Mouse (Mus musculus) embryonic facial prominence, embryonic 11.5 days (tissue): ENCODE measurements around the gene Ccdc7a. TPM values are rescaled to one million over a fixed set of nuclear protein-coding genes. Genes with fewer than 3 reads are reported as not detected.
A peak's percentile ranks its signal among the peaks of the same experiment; 100 is the strongest.

Source experiments
- ATAC-seq: fragments of 200-750 bp; cut with Nextera tagmentation; replicated peaks from 2 replicates; pipeline ENCODE4 v1.8.0; 2017; ENCODE audit warnings: low read depth; ENCODE audit not compliant: insufficient number of reproducible peaks, low FRiP score, low TSS enrichment
- DNase-seq: peaks from one replicate; pipeline ENCODE4 v3.0.0-alpha.2; 2015; ENCODE audit warnings: low spot score
- H3K27ac ChIP-seq: fragments of 300-500 bp; sonication (generic); replicated peaks from 2 replicates; pipeline ENCODE4 v1.5.1; 2014; ENCODE audit warnings: mild to moderate bottlenecking, low read depth, low read length, control low read depth
- H3K27me3 ChIP-seq: fragments of 300-500 bp; sonication (generic); 2 replicates; pipeline ENCODE4 v1.6.1; 2014; ENCODE audit warnings: mild to moderate bottlenecking, low read length, moderate library complexity, mixed read lengths; ENCODE audit not compliant: control insufficient read depth, insufficient read depth
- H3K36me3 ChIP-seq: fragments of 300-500 bp; sonication (generic); replicated peaks from 2 replicates; pipeline ENCODE4 v1.6.1; 2014; ENCODE audit warnings: low read depth, mild to moderate bottlenecking, low read length, moderate library complexity, mixed read lengths; ENCODE audit not compliant: control insufficient read depth, insufficient read depth
- H3K4me1 ChIP-seq: fragments of 300-500 bp; sonication (generic); 2 replicates; pipeline ENCODE4 v1.6.1; 2014; ENCODE audit warnings: low read length, mixed read lengths; ENCODE audit not compliant: control insufficient read depth, insufficient read depth
- H3K4me2 ChIP-seq: fragments of 300-500 bp; sonication (generic); 2 replicates; pipeline ENCODE4 v1.6.1; 2014; ENCODE audit warnings: low read depth, mild to moderate bottlenecking, control low read depth, low read length, moderate library complexity
- H3K4me3 ChIP-seq: fragments of 300-500 bp; sonication (generic); 2 replicates; pipeline ENCODE4 v1.5.1; 2014; ENCODE audit warnings: low read depth, low read length, control low read depth
- H3K9ac ChIP-seq: fragments of 300-500 bp; sonication (generic); replicated peaks from 2 replicates; pipeline ENCODE4 v1.6.1; 2014; ENCODE audit warnings: mild to moderate bottlenecking, control low read depth, low read length
- H3K9me3 ChIP-seq: fragments of 300-500 bp; sonication (generic); replicated peaks from 2 replicates; pipeline ENCODE4 v1.6.1; 2016; ENCODE audit warnings: mild to moderate bottlenecking, low read length, inconsistent platforms, mixed read lengths; ENCODE audit not compliant: control insufficient read depth
- WGBS: fragments of 180-500 bp; shearing (Covaris S2); extraction: QIAGEN DNeasy Blood & Tissue Kit; methylation state at CpG from one replicate; pipeline ENCODE4 v1.1.7; 2014; 5-methylcytosine and 5-hydroxymethylcytosine counted together
- polyA plus RNA-seq: library from polyadenylated mRNA; unstranded; fragments of >200 nt; fragmentation: Nextera tagmentation; extraction: Ambion mirVana; gene quantifications from 2 replicates; pipeline ENCODE4 v1.2.1, GENCODE M21; 2014

Gene Ccdc7a
- polyA plus RNA-seq, 1 experiment from 2014 or later = not detected

DNA sequence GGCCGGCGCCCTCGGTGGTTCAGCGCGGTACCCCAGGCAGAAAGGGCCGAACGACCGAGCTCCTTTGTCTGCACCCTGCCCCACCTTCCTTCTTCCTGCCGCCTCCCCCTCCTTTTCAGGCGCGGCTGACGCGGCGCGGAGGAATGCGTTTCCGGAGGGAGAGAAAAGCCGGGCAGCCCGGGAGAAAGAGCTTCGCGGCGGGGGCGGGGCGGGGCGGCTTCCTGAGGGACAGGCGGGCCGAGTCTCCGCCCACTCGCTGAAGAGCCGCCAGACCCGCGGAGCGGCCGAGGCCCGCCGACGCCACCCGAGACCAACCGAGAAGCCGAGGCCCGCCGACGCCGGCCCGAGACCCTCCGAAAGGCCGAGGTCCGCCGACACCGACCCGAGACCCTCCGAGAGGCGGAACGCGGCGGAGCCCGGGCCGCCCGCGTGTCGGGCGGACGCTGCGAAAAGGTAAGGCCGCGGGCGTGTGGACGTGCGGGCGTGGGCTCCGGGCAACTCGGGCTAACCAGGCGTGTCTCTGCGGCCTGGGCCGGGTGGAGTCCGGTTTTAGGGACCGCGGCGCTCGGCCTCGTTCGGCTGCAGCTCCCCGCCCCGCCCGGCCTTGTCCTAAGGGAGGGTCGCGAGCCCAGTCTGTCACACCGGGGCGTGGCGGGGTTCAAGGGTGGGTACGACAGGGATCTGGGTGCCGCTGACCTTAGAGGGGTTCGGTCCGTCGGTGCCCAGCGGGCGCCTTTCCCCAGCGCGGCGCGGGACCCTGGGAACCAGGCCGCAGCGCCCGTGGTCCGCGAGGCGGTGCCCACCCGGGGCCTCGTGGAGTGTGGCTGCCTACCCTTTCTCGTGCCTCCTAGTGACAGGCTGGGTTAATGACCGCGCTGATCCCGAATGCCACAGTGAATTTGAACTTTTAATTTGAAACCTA lies 379.5 kb downstream of the Ccdc7a start, which contains the start of gene Itgb1:
TSS of gene Itgb1 (plus strand) at position 148 of the 922 bp plus-strand sequence.
- H3K36me3 ChIP-seq = no peaks in the 10 kb centered on the region
- DNase-seq (peak; percentile 95), ATAC-seq (peak; percentile 94)
- 0% methylated on average over 103 of the region's 113 CpGs for WGBS
- peak within 1 kb of the TSS; percentile 64 for H3K4me2 ChIP-seq
- no peaks in the 10 kb centered on the region for H3K9me3 ChIP-seq
- no peaks in the 10 kb centered on the region for H3K27me3 ChIP-seq
- H3K4me3 ChIP-seq = peak within 1 kb of the TSS; percentile 93
- no peaks in the 10 kb centered on the region for H3K4me1 ChIP-seq
- H3K27ac ChIP-seq = peak within 1 kb of the TSS; percentile 98
- H3K9ac ChIP-seq = peak within 1 kb of the TSS; percentile 98

DNA sequence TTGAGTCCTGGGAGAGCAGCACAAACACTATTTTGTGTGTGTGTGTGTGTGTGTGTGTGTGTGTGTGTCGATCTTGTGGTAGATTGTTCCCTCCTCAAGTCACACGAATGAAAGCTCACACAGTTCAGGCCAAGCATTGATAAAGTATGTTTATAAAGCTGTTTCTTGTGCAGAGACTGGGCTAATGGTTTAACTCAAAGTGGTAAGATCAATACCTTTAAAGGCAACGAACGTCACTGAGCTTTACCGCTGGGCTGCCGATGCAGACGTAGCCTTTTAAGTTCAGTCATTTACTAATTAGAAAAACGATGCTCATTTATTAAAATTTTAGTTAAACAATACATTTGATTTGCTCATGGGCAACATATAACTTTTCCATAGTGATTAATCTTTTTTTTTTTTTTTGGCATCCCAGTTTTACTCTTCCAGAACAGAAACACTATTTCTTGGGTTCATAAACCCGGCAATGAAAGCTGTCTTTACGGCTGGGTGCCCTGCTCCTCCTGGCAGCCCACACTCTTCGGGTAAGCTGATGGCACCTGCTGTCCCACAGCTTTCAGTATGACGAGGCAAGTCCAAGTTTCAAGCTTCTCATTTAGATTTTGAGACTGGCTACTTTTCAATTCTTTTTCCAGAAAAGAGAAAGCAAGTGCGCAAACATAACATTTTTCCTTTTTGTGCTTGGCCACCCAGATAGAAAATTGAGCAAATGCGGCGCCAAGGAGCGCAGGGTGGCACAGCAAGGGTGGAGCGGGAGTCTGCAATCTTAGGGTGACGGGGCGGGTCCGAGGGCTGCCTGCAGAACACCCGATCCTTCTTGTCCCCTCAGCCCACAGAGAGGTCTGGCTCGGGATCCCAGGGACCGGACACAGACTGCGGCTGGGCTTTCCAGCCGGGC lies 380.5 kb downstream of the Ccdc7a start:
- no peak for ATAC-seq

More for the DNA sequence above, 380.5 kb downstream of the Ccdc7a start:
- Histone ChIP-seq H3K4me3 (peak overlapping the region; percentile 93), H3K4me2 (peak overlapping the region; percentile 54), H3K27me3 (no peaks in the 10 kb centered on the region), H3K9ac (peak overlapping the region; percentile 98), H3K9me3 (no peaks in the 10 kb centered on the region), H3K27ac (peak overlapping the region; percentile 98), H3K36me3 (no peaks in the 10 kb centered on the region), H3K4me1 (no peaks in the 10 kb centered on the region)
- 15% methylated on average over 25 of the region's 25 CpGs for WGBS
- DNase-seq = no peak

Other genes with a start within 250 kb of the Ccdc7a start
- gene Ccdc7b, start 1.6 kb upstream of the Ccdc7a start, polyA plus RNA-seq = not detected in 2 replicates
- gene Gm10999, start 66.1 kb upstream of the Ccdc7a start, polyA plus RNA-seq = not detected in 2 replicates
- gene 2610044O15Rik8, start 168.9 kb upstream of the Ccdc7a start, polyA plus RNA-seq = 30.7 and 33.0 TPM in 2 replicates